In genomic region chr16:75155441-75156038, GRCm38 (mm10) we compare ENCODE assay signal across 24 mouse cellular contexts.
DNase-seq lines count a peak whose midpoint lies in the region; ATAC-seq and TF ChIP-seq lines count a peak whose summit lies in the region.
"Had no signal": no experiment of that assay in that cellular context is flagged by ENCODE, and none has a peak within 500 bp of the region (broad histone marks: within the 10 kb centered on the region; RNA-seq: fewer than 3 reads in every experiment).

No protein-coding gene starts in this region.

- DNase-seq in frontal cortex, postnatal 25 days (ENCODE audit: low spot score in 2 of 2), result no peak
- peak; percentile 4 for DNase-seq in limb, embryonic 14.5 days (ENCODE audit: low spot score)
- DNase-seq in limb, embryonic 10.5 days (ENCODE audit: low spot score), result no peak
- peak; percentile 63 for DNase-seq in brain, adult 2 months (ENCODE audit: low read depth, low spot score)
- DNase-seq in telencephalon, adult 2 months (ENCODE audit: low read depth, low spot score), result peak; percentile 81
- DNase-seq: adrenal gland, adult 8-10 months; B cell, adult 2 months; cerebellum, adult 11-12 months; cerebellum, adult 9-10 months; cerebellum, postnatal 25 days; gastrocnemius, postnatal 10 days; heart, adult 18-20 months; heart, postnatal 10 days; heart, postnatal 4 days had no signal

- H3K9me3 ChIP-seq in limb, embryonic 14.5 days (ENCODE audit: control insufficient read depth, low read length), result no peaks in the 10 kb centered on the region
- no peaks in the 10 kb centered on the region for H3K9me3 ChIP-seq in limb, embryonic 10.5 days (replicated peaks)
- H3K9me3 ChIP-seq: embryonic facial prominence, embryonic 13.5 days; forebrain, embryonic 12.5 days; G1E; heart, embryonic 10.5 days; hindbrain, embryonic 12.5 days had no signal

- no peak for TF ChIP-seq POLR2A in limb, embryonic 14.5 days (IDR thresholded peaks at IDR 0.05; ENCODE audit: borderline replicate concordance, extremely low read depth, insufficient read depth, insufficient read length)

- H3K36me3 ChIP-seq in limb, embryonic 14.5 days (ENCODE audit: control insufficient read depth, insufficient read depth, low read length), result no peaks in the 10 kb centered on the region
- H3K36me3 ChIP-seq in limb, embryonic 10.5 days, result no peaks in the 10 kb centered on the region
- H3K36me3 ChIP-seq: embryonic facial prominence, embryonic 13.5 days; forebrain, embryonic 12.5 days; G1E; heart, embryonic 10.5 days; hindbrain, embryonic 12.5 days had no signal

- H3K27ac ChIP-seq in limb, embryonic 14.5 days (replicated peaks; ENCODE audit: low read depth, low read length), result no peak overlapping the region
- no peak overlapping the region for H3K27ac ChIP-seq in limb, embryonic 10.5 days
- H3K27ac ChIP-seq: embryonic facial prominence, embryonic 13.5 days; forebrain, embryonic 12.5 days; heart, embryonic 10.5 days; hindbrain, embryonic 12.5 days had no signal

- H3K4me2 ChIP-seq in limb, embryonic 14.5 days (replicated peaks; ENCODE audit: low read depth, low read length, severe bottlenecking), result no peak overlapping the region
- H3K4me2 ChIP-seq: embryonic facial prominence, embryonic 13.5 days; forebrain, embryonic 12.5 days; hindbrain, embryonic 12.5 days had no signal

- H3K4me1 ChIP-seq in limb, embryonic 14.5 days (ENCODE audit: control insufficient read depth, insufficient read depth, low read length), result no peaks in the 10 kb centered on the region
- H3K4me1 ChIP-seq in limb, embryonic 10.5 days, result no peaks in the 10 kb centered on the region
- H3K4me1 ChIP-seq: embryonic facial prominence, embryonic 13.5 days; forebrain, embryonic 12.5 days; heart, embryonic 10.5 days; hindbrain, embryonic 12.5 days had no signal

- ATAC-seq in frontal cortex, adult (ENCODE audit: low TSS enrichment), result peak; percentile 95
- ATAC-seq in limb, embryonic 14.5 days (ENCODE audit: low FRiP score, low read depth), result no peak
- ATAC-seq in megakaryocyte progenitor cell, adult 5-6 weeks (replicated peaks; ENCODE audit: poor library complexity), result no peak
- ATAC-seq: CD4-positive, CD25-positive, alpha-beta regulatory T cell, adult 4 months; forebrain, embryonic 16.5 days; hindbrain, embryonic 16.5 days had no signal

- H3K4me3 ChIP-seq in limb, embryonic 14.5 days (replicated peaks; ENCODE audit: low read length), result no peak overlapping the region
- no peak overlapping the region for H3K4me3 ChIP-seq in limb, embryonic 10.5 days
- H3K4me3 ChIP-seq: embryonic facial prominence, embryonic 13.5 days; forebrain, embryonic 12.5 days; heart, embryonic 10.5 days; hindbrain, embryonic 12.5 days had no signal

- H3K9ac ChIP-seq in limb, embryonic 14.5 days (ENCODE audit: low read depth, low read length, severe bottlenecking), result no peak overlapping the region
- H3K9ac ChIP-seq: embryonic facial prominence, embryonic 13.5 days; forebrain, embryonic 12.5 days; hindbrain, embryonic 12.5 days had no signal

- WGBS in limb, embryonic 14.5 days, result 59% methylated on average over 5 of the region's 5 CpGs
- 90% methylated on average over 5 of the region's 5 CpGs for WGBS in limb, embryonic 10.5 days

- H3K27me3 ChIP-seq in limb, embryonic 14.5 days (ENCODE audit: control insufficient read depth, insufficient read depth, low read length), result no peaks in the 10 kb centered on the region
- H3K27me3 ChIP-seq in limb, embryonic 10.5 days (ENCODE audit: low read depth, poor library complexity, severe bottlenecking), result no peaks in the 10 kb centered on the region
- H3K27me3 ChIP-seq: embryonic facial prominence, embryonic 13.5 days; forebrain, embryonic 12.5 days; hindbrain, embryonic 12.5 days had no signal

Comparison
In these comparisons a context has a peak if more than half of its experiments do, and no peak if none do; other contexts are left out.
1. DNase-seq: peak in limb, embryonic 14.5 days (single experiment), brain, adult 2 months (single experiment) and telencephalon, adult 2 months (single experiment); none in frontal cortex, postnatal 25 days (0 of 2) and limb, embryonic 10.5 days (single experiment).